Mouse (Mus musculus) stomach, postnatal 0 days (tissue): ENCODE data around the gene Mfsd5.

Experiments used
- CTCF ChIP-seq: IDR thresholded peaks from 2 replicates; pipeline ENCODE4 v1.5.1; 2016; ENCODE audit warnings: antibody characterized with exemption, low read depth, mild to moderate bottlenecking, moderate library complexity
- EP300 ChIP-seq: optimal IDR thresholded peaks from 2 replicates; pipeline ENCODE3; 2016; ENCODE audit warnings: antibody characterized with exemption

DNA sequence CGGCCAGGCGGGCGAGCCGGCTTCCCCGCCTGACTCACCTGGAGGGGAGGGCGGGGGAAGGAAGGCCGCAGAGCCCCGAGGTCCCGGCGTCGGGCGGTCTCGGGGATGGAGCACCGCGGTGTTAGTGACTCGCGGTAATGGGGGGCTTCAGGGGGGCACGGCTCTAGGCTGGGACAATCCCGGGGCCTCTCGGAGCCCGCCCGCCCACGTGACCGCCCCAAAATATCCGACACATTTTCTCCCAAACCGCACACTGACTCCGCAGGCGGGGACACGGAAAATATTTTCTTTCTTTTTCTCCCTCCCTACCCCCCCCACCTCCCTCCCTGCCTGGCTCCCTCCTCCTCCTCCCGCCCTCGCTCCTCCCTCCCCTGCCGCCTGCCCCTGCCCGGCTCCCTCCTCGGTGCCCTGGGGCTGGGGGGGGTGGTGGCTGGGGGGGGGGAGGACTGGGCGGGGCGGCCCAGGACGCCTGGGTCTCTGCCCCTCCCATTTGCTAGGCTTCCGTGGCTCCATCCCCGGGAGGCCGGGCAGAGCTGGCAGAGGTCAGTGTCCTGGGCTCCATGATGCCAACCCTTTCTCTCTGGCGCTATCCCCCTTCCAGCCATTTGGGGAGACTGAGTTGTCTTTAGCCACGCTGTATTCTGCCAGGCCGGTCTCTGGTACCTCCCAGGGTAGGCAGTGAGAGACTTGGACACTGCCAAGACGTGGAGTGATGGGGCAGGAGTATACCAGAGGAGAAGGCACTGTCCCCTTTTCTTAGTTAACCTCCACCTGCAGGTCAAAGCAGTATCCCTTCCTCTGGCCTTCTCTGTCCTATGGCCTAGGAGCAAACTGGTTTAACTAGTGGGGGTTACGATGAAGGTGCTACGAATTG lies 21.8 kb upstream of the Mfsd5 start, which contains the start of gene Rarg:
- TF ChIP-seq CTCF (no peak), EP300 (no peak)
